Mouse (Mus musculus) spleen, adult 18-20 months (tissue): ENCODE measurements at regions not wholly inside any gene's neighbourhood (a gene's known extent, or its start where the extent isn't known, plus 50 kb on each side); places are given as distances from the start of the nearest gene placed in this dataset.
"Not testable (repeated sequence)": the region's sequence is repeated elsewhere in the genome, so short reads cannot be mapped to it uniquely, and the experiment has no call there.

Source experiments
- DNase-seq, 2 experiments: peaks; one replicate each; pipeline ENCODE4 v3.0.0; 2022; ENCODE audit warnings: mixed read lengths in 2 of 2

- no peak for DNase-seq
Measured at GRCm38 (mm10) chr11:113138462-113138861, 356.4 kb downstream of the Sox9 start.

- DNase-seq, result no peak
Measured at GRCm38 (mm10) chr11:113140595-113140994, 358.6 kb downstream of the Sox9 start.

GRCm38 (mm10) chr11:113142816-113143215 is 360.8 kb downstream of the Sox9 start:
- no peak for DNase-seq

DNA sequence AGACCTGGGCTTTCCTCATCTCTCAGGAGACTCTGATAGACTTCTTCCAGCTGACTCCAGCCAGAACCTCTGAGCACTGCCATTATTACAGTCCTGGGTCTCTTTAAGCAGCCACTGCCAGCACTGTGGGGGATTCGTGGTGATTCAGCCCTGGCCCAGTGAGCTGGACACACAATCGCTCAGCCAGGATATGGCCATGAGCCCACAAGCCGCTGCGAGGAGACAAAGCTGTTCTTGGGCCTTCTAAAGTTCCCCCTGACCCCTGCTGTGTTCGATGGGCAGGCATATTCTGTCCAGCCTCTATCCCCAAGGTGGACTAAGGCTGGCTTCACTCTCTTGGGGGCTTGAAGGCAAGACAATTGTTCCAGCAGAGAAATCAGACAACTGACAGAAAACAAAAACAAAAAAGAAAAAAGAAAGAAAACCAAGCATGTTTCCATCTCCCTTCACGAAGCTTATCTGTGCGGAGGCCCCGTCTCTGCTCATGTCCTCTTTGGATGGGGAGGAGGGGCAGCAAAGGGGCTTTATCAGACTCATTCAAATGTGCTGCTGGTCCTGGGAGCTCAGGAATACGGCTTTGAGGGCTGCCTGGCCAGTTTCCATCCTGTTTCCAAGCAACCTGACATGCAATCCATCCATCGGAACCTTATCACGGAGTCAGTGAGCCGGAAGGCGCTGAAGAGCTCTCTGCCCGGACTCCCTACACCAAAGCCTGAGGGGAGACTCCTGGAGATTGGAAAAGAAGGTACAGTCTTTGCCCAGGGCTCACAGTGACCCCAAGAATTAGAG is 362.0 kb downstream of the Sox9 start:
- DNase-seq, result no peak

DNA sequence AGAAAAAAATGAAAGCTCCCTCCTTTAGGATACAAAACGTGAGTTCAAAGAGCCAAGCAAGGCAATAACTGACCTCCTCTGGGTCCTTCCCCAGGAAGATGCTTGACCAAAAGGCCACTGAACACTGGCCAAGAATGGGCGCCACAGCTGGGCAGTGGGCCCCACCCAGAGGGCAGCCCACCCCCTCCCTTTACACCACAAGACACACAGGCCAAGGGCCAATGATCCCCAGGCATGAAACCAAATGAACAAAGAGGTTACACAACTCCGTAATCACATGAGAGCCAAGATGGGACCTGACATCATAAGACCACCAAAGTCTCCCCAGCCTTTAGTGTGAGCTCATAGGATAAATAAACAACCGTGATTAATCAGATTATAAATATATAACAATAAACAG is 363.7 kb downstream of the Sox9 start:
- no peak for DNase-seq

DNA sequence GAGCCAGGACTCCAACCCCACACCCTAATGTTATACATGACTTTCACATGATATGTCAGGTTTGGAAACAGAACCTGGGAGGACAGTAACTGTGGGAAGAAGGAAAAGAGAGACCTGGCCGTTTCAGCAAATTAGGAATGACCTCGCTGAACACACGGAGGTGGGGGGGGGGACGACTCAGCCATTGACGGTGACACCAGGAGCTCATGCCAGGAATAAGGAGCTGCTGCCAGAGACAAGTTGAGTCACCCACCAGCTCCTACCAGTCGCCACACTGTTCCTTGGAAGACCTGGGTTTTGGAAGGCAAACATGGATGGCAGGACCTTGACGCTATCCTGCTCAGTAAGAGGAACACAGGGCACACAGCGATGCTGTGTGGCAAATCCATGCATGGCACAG is 364.7 kb downstream of the Sox9 start:
- no peak for DNase-seq

GRCm38 (mm10) chr11:113147535-113148197 is 365.6 kb downstream of the Sox9 start:
- no peak for DNase-seq

GRCm38 (mm10) chr11:113148198-113148537 is 366.1 kb downstream of the Sox9 start:
- no peak for DNase-seq

DNA sequence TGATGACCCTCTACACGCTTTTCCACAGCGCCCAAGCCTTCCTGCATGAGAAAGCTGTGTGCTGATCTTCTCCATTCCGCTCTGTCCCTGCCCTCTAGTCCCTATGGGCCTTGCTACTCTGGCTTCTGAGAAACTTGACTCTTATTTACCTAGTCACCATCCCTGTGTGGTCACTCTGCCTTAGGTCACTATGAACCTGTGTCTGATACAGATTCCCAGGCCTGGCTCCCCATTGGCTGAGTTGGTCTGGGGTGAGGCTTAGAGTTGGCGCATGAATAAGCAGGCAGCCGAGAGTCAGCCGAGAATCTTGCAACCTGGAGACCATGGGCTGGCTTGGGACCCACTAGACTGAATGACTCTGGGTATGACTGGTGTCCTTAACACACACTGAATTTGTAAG is 373.5 kb downstream of the Sox9 start:
- no peak for DNase-seq

- DNase-seq, result no peak
Measured at GRCm38 (mm10) chr11:113163941-113164340, 381.9 kb downstream of the Sox9 start.

DNA sequence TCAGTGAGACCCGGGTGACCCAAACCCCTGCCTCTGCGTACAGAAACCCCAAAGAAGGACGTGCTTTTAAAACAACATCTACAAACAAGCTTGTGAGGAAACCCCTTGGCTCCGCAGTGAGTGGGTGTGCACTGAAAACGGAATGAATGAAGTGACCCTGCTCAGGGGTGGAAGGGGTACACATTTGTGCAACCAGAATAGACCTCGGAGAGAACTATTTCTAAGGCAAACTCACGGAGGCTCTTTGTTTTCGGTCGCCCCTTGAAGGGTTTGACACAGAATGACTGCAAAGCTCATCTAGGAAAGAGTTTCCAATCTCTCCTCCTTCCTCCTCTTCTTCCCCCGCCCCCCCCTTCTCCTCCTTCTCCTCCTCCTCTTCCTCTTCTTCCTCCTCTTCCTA is 382.5 kb downstream of the Sox9 start:
- DNase-seq, result no peak

DNA sequence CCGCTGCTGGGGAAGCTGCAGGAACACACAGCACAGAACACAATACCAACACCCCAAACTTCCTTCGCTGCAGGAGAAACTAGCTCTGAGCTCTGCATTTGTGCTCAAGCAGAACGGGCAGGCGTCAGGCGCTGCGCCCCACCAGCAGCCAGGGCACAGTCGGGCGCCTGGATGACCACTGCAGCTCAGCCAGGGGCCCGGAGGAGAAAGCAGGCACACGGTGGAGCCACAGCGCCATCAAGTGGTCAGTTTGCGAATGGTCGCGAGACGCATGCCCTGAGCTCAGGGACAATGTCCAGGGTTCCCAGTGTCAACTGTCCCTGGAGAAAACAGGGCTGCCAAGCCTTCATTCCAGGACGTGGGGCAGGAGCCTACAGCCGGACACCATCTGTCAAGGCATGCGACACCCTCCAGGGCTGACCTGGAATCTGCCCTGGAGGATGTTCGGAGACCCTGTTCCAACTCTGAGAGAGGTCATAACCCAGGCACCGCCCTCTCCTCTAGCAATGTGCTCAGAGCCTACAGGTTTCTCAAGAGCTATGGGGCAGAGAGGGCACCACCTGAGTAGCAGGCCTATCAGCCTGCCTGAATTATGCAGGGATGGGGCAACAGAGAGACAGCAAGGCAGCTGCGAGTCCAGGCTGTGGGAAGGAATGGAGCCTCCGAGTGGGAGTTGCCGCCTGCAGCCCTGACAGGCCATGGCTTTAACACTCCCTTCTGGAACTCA is 383.2 kb downstream of the Sox9 start:
- peak; percentile 26 to 47 for DNase-seq

DNA sequence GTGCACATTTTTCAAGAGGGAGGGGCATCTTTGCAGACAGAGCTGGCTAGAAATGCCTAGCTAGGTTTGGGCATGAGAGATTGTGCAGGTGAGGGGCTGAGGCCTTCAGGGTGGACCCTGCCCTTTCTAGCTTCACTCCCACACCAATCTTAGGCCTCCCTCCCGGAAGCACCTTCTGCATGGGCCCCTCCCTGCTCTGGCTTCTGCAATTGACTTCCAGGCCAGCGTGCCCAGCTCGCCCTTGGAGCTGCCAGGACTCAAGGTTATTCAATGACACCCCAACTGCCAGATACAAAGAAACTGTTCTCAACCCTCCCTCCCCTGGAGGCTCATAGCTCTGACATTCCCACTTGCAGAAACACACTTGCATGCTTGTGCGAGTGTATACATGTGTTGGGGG is 384.5 kb downstream of the Sox9 start:
- DNase-seq, result no peak

GRCm38 (mm10) chr11:113172497-113173140 is 390.6 kb downstream of the Sox9 start:
- DNase-seq, result peak; percentile 60 to 67

GRCm38 (mm10) chr11:113173317-113173716 is 391.3 kb downstream of the Sox9 start:
- DNase-seq, result not testable (repeated sequence)

DNA sequence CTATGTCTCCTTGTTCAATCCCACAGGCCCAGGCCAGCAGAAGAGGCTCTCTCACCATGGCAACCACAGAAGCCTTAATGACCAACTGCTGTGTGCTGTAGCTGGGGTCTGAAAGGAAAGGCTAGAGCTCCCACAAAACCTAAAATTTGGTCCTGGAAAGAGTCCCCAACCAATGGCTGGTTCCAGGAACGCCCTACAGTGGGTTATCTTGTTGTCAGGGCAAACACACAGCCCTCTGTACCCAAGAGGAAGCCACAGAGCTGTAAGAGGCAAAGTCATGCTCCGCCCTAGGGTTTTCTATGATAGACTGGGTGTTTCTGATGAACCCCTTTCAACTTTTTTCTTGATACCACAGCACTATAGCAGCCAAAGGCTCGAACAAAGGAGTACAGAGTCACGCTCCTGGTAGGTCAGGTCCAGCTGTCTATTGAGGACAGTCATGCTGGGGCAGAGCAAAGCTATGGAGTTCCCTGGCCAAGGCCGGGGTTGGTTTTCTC is 392.0 kb downstream of the Sox9 start:
- no peak for DNase-seq

DNA sequence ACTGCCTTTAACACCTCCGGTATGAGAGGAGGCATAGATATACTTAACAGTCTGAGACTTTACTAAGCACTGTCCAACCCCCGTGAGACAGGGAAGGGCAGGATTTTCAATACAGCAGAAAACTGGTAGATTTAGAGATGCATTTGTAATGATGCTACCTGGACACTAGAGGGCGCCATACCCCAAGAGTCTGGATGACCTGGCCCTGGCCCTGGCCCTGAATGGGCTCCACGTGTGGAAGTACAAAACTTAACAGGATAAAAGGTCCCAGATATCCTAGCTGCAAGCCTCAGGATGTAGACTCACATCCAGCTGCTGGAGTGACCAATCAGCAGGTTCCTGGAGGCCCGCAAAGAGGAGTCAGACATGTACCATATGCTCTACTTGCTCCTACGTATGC is 393.3 kb downstream of the Sox9 start:
- peak in 1 of 2 experiments; percentile 49 for DNase-seq

- peak in 1 of 2 experiments; percentile 45 for DNase-seq
Measured at GRCm38 (mm10) chr11:113176183-113176582, 394.2 kb downstream of the Sox9 start.

- no peak for DNase-seq
Measured at GRCm38 (mm10) chr11:113178375-113178774, 396.4 kb downstream of the Sox9 start.

DNA sequence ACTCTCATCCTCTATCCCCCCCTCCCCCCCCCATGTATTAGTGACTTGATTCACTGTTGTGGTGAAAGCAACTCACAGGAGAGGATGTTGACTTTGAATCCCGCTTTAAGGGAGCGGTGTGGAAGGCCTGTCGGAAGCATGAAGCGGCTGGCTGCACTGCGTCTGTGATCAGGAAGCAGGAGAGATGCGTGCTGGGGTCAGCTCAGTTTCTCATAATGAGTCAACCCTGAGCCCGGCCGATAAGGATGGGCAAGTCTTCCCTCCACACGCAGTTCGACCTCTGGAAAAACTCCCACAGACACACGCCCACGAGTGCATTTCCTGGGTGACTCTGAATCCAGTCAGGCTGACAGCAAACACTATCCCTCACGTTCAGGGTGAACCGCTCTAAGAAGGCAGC is 398.0 kb downstream of the Sox9 start:
- DNase-seq, result no peak

GRCm38 (mm10) chr11:113182083-113182861 is 400.2 kb downstream of the Sox9 start:
- DNase-seq, result no peak

- no peak for DNase-seq
Measured at GRCm38 (mm10) chr11:113183556-113183955, 401.5 kb downstream of the Sox9 start.
